Mouse (Mus musculus) induced T-regulatory cell, adult 2 months (primary cell): Measurements from ENCODE around the gene Ms4a8a.
A peak's percentile ranks its signal among the peaks of the same experiment; 100 is the strongest.

Source experiments
- DNase-seq: peaks from one replicate; pipeline ENCODE4 v3.0.0-alpha.2; 2012; ENCODE audit warnings: low read depth

Gene Ms4a8a

DNA sequence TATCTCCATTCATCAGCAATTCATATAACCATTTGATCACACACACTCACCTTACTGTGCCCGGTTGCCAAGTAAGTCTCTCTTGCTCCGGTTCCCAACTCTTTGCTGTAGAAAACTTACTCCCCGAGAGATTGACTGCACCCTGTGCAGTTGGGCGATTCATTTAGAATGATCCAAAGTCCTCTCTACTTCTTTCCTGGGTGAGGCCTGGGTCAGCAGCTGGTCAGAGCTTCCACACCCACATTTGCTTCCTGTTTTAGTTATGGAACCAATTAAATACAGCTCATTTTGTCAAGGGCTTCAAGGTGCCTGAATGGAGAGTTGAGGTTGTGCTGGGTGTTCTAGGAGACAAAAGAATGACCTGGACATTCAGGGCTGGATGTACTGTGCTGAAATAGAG, at the start of gene Ms4a8a:
Gene Ms4a8a, minus strand, starts transcription at position 169 of the 400 bp plus-strand sequence.
- no peak for DNase-seq

DNA sequence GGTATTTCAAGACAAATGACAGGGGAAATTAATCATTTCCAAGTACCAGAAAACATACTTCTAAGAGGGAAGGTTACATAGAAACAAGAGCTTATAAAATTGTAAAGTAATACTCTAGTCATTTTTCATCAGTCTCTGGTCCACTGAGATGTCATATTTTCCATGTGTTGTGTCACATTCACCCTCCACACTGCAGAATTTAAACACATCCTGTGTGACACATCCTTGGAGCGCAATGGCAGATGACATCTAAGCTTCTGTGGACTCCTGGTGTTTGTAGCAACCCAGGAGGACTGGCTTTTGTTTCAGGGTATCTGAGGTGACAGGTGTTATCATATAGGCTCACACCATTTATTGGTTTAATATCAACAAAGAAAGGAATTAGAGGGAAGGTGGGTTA, 48.8 kb upstream of the Ms4a8a start:
- DNase-seq, result peak; percentile 39

DNA sequence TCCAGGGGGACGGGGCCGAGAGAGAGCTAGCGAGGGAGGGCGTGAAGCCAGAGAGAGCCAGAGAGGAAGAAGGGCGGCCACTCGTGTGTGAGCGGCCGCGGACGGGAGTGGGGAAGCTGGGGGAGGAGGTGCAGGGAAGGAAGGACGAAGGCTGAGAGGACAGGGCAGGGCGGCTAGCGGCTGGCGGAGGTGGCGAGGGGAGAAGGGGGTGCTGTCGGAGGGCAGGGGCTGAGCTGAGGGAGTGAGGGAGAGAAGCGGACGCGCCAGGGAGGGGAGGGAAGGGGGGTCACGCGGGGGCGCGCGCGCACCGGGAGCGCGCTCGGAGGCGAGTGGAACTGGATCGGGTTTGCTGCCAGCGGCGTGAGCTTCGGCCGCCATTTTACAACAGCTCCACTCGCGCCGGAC, 40.1 kb upstream of the Ms4a8a start:
- DNase-seq, result peak; percentile 34

DNA sequence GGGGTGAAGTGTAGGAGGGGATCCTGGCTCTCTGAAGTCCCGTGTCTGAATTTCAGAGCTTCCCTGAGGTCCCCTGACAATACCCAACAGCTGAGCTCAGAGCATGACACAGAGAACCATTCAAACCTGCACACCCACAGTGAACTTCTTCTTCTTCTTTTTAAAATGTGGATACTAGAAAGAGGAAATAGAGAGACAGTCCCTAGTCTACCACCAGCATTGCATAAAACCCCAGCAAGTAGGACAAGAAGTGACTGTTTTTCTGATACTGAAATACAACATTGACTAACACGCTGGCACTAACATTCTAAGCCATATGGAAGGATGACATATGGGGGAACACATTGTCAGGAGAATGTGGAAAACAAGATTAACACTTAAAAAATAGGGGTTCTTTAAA, 38.4 kb upstream of the Ms4a8a start:
- DNase-seq, result no peak

DNA sequence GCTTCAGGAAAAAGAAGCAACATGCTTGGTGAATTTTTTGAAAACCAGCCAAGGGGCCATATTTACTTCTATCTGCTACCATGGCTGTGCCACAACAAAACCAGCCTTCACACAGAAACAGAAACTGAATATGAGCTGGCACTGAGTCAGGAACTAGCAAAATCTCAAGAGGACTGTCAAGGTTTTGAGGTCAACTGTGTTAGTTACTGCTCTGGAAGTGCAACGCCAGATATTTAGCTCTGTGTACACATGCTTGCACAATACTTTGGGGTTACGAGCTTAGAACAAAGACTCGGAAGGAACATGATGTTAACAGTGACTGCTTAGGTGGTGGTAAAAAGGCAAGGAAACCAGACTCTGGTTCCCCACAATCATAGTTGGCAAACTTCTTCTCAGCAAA, 26.8 kb upstream of the Ms4a8a start:
- DNase-seq, result peak; percentile 53

DNA sequence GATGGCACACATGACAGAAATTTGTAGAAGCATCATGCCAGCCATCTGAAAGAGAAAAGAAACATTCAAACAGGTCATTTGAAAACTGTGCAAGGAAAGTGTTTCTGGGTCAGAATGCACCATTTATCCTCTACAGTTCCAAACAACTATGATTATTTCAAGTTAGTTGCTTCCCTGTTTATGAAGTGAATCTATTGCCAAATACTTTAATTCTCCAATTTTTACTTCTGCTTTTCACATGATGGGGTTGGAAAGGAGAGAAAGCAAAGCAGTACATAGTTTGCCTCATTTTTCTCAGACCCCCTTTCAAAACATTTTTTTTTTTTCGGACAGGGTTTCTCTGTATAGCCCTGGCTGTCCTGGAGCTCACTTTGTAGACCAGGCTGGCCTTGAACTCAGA, 21.0 kb upstream of the Ms4a8a start:
- no peak for DNase-seq

DNA sequence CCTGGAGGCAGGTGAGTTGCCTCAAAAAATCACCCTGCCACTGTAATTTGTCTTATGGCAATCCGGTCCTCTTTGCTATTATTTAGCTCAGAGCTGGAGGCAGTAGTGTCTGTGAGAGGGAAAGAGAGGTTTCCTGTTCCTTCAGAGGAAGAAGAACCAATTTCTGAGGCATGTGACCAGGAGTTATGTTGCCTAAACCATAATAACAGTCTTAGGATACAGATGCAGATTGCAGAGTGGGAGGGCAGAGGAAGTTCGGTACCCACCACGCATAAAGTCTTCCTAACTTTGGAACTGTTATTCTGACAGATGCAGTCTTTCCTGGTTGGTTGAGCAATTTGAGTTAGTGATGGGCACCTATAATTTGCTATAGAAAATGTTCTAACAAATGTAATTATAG, 17.5 kb upstream of the Ms4a8a start:
- DNase-seq, result no peak

DNA sequence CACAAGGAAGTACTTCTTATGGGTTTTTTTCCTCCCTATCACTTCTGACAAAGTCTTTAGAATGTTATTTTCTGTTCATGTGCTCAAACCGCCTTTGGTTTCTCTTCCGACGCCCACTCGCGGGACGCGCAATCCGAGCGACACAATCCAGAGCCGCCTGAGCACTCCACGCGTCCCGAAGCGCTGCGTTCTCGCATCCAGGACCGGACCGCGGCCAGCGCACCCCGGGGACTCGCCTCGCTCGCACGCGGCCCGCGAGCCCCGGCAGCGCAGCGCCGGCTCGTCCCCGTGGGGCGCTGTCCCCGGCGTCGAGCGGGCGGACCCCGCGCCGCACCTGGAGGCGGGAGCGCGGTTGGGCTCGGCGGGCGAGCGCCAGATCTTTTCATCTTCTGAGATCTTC, 11.2 kb upstream of the Ms4a8a start:
- peak; percentile 56 for DNase-seq

DNA sequence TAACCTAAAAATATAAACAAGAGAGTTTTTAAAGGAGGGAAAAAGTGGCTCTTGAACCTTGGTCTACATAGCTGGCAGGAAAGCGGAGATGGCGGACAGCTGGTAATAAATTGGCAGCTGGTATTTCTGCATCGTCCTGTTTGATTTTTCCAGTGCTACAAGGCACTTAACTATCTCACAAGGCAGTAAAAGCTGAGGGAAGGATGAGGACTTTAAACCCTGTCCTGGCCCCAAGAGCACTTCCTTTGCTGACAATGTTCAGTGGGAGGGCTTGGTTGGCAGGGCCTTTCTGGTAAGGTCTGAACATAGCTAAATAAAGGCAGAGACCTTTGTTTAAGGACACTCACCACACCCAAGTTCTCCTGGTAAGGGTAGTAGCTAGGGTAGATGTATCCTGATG, 10.5 kb downstream of the Ms4a8a start:
- no peak for DNase-seq

DNA sequence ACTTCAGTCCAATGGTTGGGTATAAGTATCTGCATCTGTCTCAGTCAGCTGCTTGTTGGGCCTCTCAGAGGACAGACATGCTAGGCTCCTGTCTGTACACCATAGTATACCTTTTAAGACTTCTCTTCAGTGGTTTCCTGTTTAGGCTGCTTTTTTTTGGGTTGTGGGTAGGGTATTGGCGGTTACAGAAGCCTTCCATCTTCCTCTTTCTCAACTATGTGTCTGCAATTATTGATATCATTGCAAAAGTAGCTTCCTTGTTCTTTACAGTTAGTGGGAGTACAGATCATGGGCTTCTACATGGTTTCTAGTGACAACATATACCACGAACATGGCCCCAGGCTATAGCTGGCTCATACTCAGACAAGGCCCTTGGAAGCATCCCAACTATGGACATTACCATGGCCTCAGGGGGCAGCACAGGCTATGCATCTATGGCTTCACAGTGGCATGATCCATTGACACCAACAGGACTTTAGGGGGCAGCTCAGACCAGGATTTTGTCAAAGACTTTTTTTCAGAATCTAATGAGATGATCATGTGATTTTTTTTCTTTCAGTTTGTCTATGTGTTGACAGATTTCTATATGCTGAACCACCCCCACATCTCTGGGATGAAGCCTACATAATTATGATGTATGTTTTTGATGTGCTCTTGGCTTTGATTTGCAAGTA, 15.6 kb downstream of the Ms4a8a start:
- peak; percentile 62 for DNase-seq

DNA sequence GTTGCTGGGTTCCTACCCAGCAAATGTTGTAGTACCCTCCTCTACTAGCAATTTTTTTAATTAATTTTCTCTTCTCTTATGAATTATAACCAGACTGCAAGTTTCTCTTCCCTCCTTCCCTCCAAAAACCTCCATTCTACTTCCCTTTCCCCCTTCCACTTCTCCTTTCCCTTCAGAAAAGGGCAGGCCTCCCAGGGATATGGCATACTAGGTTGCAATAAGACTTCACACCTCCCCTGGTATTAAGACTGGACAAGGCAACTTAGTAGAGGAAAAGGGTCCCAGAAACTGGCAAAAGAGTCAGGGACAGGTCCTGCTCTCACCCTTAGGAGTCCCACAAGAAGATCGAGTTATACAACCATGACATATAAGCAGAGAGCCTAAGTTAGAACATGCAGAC, 20.0 kb downstream of the Ms4a8a start:
- no peak for DNase-seq

DNA sequence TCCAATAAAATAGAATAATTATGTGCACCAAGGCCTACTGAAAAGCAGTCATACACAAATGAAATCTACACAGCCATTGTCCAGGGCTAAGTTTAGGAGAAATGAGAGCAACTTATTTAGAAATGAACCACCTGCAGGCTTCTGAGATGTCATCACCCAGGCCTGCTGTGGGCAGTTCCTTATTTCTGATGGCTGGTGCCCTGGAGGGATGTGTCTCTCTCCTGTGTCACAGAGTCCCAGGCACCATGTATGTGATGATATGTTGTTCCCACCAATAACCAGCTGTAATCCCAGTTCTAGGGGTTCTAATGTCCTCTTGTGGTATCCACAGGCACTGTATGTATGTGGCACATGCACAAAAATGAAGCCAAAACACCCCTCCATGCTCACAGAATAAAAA, 20.9 kb downstream of the Ms4a8a start:
- no peak for DNase-seq

DNA sequence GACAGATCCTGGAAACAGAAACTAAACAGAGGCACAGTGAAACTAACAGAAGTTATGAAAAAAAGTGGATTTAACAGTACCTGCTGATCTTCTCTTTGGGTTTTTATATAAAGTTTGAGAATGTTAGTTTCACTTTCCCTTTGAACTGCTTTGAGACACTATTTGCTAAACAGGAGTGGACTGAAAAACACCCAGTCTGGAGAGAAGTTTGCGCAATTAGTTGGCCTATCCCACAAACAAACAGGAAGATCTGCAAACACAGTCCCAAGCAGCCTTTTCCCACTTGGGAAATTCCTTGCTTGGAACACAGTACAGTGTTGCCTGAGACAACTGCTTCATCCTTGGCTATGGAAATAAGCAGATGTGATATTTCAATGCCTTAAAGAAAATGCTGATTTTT, 25.2 kb downstream of the Ms4a8a start:
- DNase-seq, result peak; percentile 82

DNA sequence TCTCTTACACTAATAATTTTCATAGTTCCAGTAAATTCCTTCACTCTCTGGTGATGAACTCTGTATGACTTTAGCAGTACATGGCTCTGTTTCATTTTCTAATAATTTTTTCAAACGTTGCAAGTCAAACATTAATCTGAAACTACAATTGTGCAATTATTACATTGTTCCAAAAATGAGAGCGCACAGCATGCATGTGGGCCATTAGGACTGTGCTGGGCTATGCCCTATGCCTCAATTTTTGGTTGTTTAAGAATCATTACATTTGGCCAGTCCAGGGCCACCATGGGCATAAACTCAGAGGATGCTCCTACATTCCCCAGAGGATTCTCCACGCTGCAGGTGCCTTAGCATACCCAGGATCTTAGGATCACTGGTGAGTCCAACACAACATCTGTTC, 27.6 kb downstream of the Ms4a8a start:
- DNase-seq, result no peak

DNA sequence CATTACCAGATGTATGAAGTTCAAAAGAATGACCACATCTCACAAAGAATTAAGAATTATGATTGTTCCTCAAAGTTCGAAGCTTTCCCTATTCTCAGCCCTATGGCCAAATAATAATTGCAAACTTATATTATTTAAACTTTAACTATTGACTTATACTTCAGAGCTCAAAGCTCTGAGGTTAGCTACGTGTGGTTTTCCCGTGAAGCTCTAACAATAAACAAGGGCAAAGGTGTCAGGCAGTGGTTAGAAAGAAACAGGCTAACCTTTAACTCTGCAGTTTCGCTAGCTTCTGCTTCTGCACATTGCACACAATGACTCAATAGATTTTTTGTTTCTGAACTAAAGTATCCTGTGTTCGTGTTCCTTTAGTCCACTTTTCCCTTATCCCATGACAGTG, 28.0 kb downstream of the Ms4a8a start:
- peak; percentile 84 for DNase-seq

DNA sequence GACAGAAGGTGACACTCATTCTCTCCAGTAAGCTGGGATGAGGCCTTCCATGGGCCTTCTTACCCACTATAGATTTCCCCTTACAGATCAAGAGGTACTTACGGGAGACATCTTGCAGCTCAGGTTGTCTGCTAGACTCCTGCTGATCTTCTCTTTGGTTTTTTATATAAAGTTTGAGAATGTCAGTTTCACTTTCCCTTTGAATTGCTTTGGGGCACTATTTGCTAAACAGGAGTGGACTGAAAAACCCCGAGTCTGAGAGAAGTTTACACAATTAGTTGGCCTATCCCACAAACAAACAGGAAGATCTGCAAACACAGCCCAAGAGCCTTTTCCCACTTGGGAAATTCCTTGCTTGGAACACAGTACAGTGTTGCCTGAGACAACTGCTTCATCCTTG, 30.6 kb downstream of the Ms4a8a start:
- DNase-seq, result peak; percentile 86

DNA sequence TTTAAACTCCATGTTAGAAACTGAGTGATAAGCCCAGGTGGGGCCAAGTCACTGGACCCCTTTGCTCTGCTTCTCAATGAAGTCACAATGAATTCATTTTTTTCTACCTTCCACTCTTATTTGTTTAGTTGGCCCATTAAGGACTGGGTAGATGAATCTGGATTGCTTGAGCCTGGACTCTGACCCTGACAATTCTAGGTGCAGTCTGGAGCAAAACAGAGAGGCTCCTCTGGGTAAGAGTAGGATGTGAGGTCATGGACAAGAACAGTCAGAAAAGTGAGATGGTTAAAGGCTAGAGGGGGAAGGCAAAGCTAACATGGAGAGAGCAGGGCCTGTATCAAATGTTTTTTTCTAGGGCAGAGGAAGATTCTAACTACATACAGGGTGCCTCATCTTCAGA, 31.5 kb downstream of the Ms4a8a start:
- peak; percentile 65 for DNase-seq

DNA sequence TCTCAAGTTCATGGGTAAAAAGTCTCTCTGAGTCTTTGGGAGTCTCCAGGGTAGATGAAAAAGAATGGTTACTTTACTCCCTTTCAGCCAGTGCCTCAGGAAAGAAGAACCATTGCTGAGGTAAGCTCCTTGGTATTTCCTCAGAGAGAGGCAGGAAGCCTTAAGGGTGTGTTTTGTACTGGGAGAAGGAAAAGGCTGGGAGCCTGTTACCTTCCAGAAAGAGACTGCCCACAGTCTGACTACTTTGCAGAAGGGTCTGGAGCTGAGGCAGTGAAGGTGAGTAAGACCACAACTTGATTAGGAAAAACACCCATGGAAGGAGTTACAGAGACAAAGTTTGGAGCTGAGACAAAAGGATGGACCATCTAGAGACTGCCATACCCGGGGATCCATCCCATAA, 32.4 kb downstream of the Ms4a8a start:
- DNase-seq, result no peak

DNA sequence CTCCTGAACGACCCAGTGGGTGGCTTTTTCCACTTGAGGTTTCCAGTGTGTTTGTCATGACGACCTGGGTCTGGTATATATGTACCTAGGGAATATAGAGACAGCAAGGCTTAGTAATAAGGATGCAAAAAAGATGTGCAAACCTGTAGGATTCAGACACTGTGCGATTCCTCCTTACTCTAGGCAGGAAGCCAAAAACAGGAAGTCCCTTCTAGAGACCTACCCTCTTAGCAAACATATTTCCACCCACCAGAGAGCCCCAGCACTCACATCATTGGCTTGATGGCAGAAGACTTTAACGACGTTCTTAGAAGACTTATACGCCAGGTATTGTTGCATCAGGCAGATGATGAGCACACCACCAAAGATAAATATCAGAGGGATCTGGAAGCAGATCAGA, 32.9 kb downstream of the Ms4a8a start:
- peak; percentile 75 for DNase-seq

DNA sequence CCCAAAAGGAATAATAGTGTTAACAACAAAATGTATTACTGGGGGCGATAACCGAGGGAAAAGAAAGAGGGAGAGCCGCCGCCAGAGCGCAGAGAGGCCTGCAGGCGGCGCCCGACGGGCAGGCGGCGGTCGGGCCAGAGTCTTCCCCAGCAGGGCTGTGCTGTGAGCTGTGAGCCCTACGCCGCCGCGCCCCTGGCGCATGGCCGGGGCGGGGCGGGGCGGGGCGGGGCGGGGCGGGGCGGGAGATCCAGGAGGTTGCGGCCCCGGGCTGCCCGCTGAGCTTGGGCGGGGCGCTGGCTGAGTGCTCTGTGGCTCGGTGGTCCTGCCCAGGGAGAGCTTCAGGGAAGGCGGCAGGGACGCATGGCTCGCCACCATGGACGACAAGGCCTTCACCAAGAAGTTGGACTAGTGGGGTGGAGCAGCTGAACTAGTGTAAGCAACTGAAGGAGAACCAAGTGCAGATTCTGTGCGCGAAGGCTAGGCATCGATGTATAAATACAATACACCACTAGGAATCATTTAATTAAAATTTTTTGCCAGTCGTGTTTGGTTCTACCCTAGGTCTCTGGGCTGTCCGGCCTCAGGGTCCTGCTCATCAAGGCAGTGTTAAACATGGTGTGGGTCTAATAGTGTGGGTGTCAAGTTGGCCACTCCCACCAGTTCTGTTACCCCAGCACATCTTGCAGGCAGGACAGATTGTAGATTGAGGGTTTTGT, 35.7 kb downstream of the Ms4a8a start:
- peak; percentile 86 for DNase-seq

DNA sequence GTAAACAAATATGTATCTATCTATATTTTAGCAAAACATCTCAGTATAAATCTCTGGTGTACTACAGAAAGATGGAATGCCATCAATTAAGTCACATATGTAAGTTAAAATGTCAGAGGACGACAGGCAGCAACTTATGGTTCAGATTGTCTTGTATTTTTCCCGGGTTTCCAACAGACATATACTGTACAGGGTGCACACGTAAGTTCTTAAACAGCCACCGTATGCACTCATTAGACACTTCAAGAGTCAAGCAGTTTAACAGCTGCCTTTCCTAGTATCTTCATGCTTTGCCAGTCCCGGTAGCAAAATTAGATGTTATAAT, 36.3 kb downstream of the Ms4a8a start:
- no peak for DNase-seq

DNA sequence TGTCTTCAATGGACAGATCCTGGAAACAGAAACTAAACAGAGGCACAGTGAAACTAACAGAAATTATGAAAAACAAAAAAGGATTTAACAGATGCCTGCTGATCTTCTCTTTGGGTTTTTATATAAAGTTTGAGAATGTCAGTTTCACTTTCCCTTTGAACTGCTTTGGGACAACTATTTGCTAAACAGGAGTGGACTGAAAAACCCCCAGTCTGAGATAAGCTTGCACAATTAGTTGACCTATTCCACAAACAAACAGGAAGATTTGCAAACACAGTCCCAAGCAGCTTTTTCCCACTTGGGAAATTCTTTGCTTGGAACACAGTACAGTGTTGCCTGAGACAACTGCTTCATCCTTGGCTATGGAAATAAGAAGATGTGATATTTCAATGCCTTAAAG, 43.3 kb downstream of the Ms4a8a start:
- peak; percentile 56 for DNase-seq

DNA sequence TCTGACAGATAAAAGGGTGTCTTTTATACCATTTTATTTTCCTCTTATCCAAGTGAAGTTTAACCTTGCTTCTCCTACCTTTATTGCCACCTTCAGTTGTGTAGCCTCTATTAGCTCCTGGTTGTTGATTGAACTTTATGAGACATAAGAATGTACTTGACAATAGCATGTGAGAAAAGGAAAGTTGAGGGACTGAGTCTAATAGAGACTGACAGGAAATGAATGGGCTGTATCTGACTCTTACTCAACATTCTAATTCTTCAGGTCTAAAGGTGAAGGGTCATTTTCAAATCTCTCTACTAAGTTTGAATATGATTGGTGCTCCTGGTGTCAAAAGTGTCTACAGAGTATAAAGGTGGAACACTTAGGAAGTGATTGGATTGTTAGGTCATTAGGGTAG, 58.5 kb downstream of the Ms4a8a start:
- no peak for DNase-seq

DNA sequence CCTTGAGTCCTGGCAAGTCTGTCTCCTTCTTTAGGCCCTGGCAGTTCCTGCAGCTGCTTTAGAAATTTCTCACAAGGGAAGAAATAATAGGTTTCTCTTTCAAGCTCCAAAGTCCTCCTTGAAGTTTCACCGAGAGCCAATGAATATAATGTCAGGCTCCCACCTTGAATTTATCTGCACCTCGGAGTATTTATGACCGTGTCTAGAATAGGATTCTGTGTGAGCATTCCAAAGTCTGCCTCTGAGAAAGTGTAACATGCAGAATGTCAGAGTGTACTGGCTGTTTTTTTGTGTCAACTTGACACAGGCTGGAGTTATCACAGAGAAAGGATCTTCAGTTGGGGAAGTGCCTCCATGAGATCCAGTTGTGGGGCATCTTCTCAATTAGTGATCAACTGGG, 63.0 kb downstream of the Ms4a8a start, which contains the start of gene Ms4a18:
Gene Ms4a18, minus strand, starts transcription at position 141 of the 400 bp plus-strand sequence.
- DNase-seq, result no peak
